8 mouse cellular contexts compared by ENCODE assay signal in genomic region chr6:38131801-38132231, GRCm38 (mm10). TPM values are rescaled to one million over a fixed set of nuclear protein-coding genes. Genes with fewer than 3 reads are reported as not detected.
DNase-seq lines count a peak whose midpoint lies in the region; ATAC-seq and TF ChIP-seq lines count a peak whose summit lies in the region.

No protein-coding gene starts in this region.

- TF ChIP-seq CTCF in liver, postnatal 0 days (IDR thresholded peaks at IDR 0.05; ENCODE audit: low read depth) = no peak

- no peak overlapping the region for H3K9ac ChIP-seq in midbrain, embryonic 16.5 days (ENCODE audit: low read depth, low read length)
- no peak overlapping the region for H3K9ac ChIP-seq in midbrain, embryonic 15.5 days
- no peak overlapping the region for H3K9ac ChIP-seq in heart, embryonic 13.5 days
- H3K9ac ChIP-seq in liver, postnatal 0 days (replicated peaks) = no peak overlapping the region

- H3K4me3 ChIP-seq in midbrain, embryonic 16.5 days (ENCODE audit: low read depth, low read length) = no peak overlapping the region
- H3K4me3 ChIP-seq in midbrain, embryonic 15.5 days = no peak overlapping the region
- no peak overlapping the region for H3K4me3 ChIP-seq in heart, embryonic 13.5 days
- H3K4me3 ChIP-seq in liver, postnatal 0 days (ENCODE audit: low read depth, low read length) = no peak overlapping the region

- no peak overlapping the region for H3K4me2 ChIP-seq in midbrain, embryonic 16.5 days (ENCODE audit: low read length)
- no peak overlapping the region for H3K4me2 ChIP-seq in midbrain, embryonic 15.5 days
- no peak overlapping the region for H3K4me2 ChIP-seq in heart, embryonic 13.5 days
- no peak overlapping the region for H3K4me2 ChIP-seq in liver, postnatal 0 days (ENCODE audit: low read depth, low read length)

- H3K27ac ChIP-seq in midbrain, embryonic 16.5 days (ENCODE audit: low read length) = no peak overlapping the region
- H3K27ac ChIP-seq in midbrain, embryonic 15.5 days = no peak overlapping the region
- H3K27ac ChIP-seq in heart, embryonic 13.5 days (replicated peaks) = peak overlapping the region; percentile 66
- H3K27ac ChIP-seq in liver, postnatal 0 days (ENCODE audit: low read depth) = no peak overlapping the region

- WGBS in midbrain, embryonic 16.5 days = 69% methylated on average over 4 of the region's 4 CpGs
- 81% methylated on average over 4 of the region's 4 CpGs for WGBS in midbrain, embryonic 15.5 days
- 42% methylated on average over 4 of the region's 4 CpGs for WGBS in heart, embryonic 13.5 days
- WGBS in liver, postnatal 0 days (ENCODE audit: insufficient replicate concordance) = 67% methylated on average over 4 of the region's 4 CpGs

- no peaks in the 10 kb centered on the region for H3K27me3 ChIP-seq in midbrain, embryonic 16.5 days (ENCODE audit: control insufficient read depth, insufficient read depth, low read depth, low read length)
- no peaks in the 10 kb centered on the region for H3K27me3 ChIP-seq in midbrain, embryonic 15.5 days (replicated peaks)
- H3K27me3 ChIP-seq in heart, embryonic 13.5 days (replicated peaks) = no peaks in the 10 kb centered on the region
- H3K27me3 ChIP-seq in liver, postnatal 0 days (ENCODE audit: insufficient read depth, low read length) = no peaks in the 10 kb centered on the region

- TF ChIP-seq EP300 in liver, postnatal 0 days (IDR thresholded peaks at IDR 0.05; ENCODE audit: low read depth) = no peak

- H3K9me3 ChIP-seq in midbrain, embryonic 16.5 days (replicated peaks; ENCODE audit: control insufficient read depth, low read length, poor library complexity, severe bottlenecking) = no peaks in the 10 kb centered on the region
- H3K9me3 ChIP-seq in midbrain, embryonic 15.5 days = no peaks in the 10 kb centered on the region
- no peaks in the 10 kb centered on the region for H3K9me3 ChIP-seq in heart, embryonic 13.5 days
- H3K9me3 ChIP-seq in liver, postnatal 0 days (ENCODE audit: low read length) = no peaks in the 10 kb centered on the region

- no peaks in the 10 kb centered on the region; the same call in 1 of the 2 replicates for H3K4me1 ChIP-seq in midbrain, embryonic 16.5 days (ENCODE audit: control insufficient read depth, insufficient read depth, low read length)
- H3K4me1 ChIP-seq in midbrain, embryonic 15.5 days = no peaks in the 10 kb centered on the region
- peaks cover 13% of the 10 kb centered on the region for H3K4me1 ChIP-seq in heart, embryonic 13.5 days
- no peaks in the 10 kb centered on the region for H3K4me1 ChIP-seq in liver, postnatal 0 days (ENCODE audit: insufficient read depth)

- 0 out of 2 replicates have a peak, but pooled peaks have one; percentile 14 for ATAC-seq in midbrain, embryonic 16.5 days
- ATAC-seq in midbrain, embryonic 15.5 days (replicated peaks) = no peak
- ATAC-seq in heart, embryonic 13.5 days (ENCODE audit: extremely low read depth, insufficient number of reproducible peaks, low FRiP score, low TSS enrichment) = no peak
- no peak for ATAC-seq in liver, postnatal 0 days

- peaks cover 41% of the 10 kb centered on the region for H3K36me3 ChIP-seq in midbrain, embryonic 16.5 days (ENCODE audit: control insufficient read depth, insufficient read depth, low read length)
- peaks cover 63% of the 10 kb centered on the region for H3K36me3 ChIP-seq in midbrain, embryonic 15.5 days (replicated peaks)
- peaks cover 53% of the 10 kb centered on the region for H3K36me3 ChIP-seq in heart, embryonic 13.5 days
- no peaks in the 10 kb centered on the region for H3K36me3 ChIP-seq in liver, postnatal 0 days (replicated peaks; ENCODE audit: insufficient read depth, low read length)

- DNase-seq in cerebellum, adult 18-20 months = peak; percentile 67 to 69
- DNase-seq in ovary, postnatal 10 days (ENCODE audit: low spot score) = peak; percentile 49
- DNase-seq in layer of hippocampus, adult 8-10 months (ENCODE audit: low spot score in 2 of 2) = no peak
- DNase-seq in liver, postnatal 0 days = no peak
- no peak for DNase-seq in thymus, postnatal 4 days

RNA-seq across cellular contexts. Expression of gene Atp6v0a4, which starts 7.4 kb away (rescaled TPM):
- 0.14 TPM in 1 of 2 replicates, not detected in the other for polyA plus RNA-seq in midbrain, embryonic 16.5 days (2015; fragmentation: Nextera tagmentation; extraction: Ambion mirVana)
- polyA plus RNA-seq in midbrain, embryonic 15.5 days (2015; fragmentation: Nextera tagmentation; extraction: Ambion mirVana) = 0.24 and 0.25 TPM in 2 replicates
- polyA plus RNA-seq in heart, embryonic 13.5 days (2015; fragmentation: Nextera tagmentation; extraction: Ambion mirVana) = 0.45 and 0.47 TPM in 2 replicates
- total RNA-seq in layer of hippocampus, adult 8-10 months (2022) = 10 to 100 TPM in 2 of 4 experiments, 1 to 10 TPM in 2; 1.5 to 19.0 (median 9.9) TPM
- polyA plus RNA-seq in liver, postnatal 0 days (2015; fragmentation: Nextera tagmentation; extraction: Ambion mirVana) = 0.05 TPM in 2 replicates

RNA-seq across cellular contexts. Expression of gene Tmem213, which starts 22.8 kb away (rescaled TPM):
- not detected in 2 replicates for polyA plus RNA-seq in midbrain, embryonic 16.5 days (2015; fragmentation: Nextera tagmentation; extraction: Ambion mirVana)
- polyA plus RNA-seq in midbrain, embryonic 15.5 days (2015; fragmentation: Nextera tagmentation; extraction: Ambion mirVana) = not detected in 2 replicates
- polyA plus RNA-seq in heart, embryonic 13.5 days (2015; fragmentation: Nextera tagmentation; extraction: Ambion mirVana) = not detected in 2 replicates
- not detected for total RNA-seq in layer of hippocampus, adult 8-10 months (2022)
- not detected in 2 replicates for polyA plus RNA-seq in liver, postnatal 0 days (2015; fragmentation: Nextera tagmentation; extraction: Ambion mirVana)

Comparison
In these comparisons a context has a peak if more than half of its experiments do, and no peak if none do; other contexts are left out.
1. DNase-seq: peak in cerebellum, adult 18-20 months (2 of 2) and ovary, postnatal 10 days (single experiment); none in layer of hippocampus, adult 8-10 months (0 of 2), liver, postnatal 0 days (single experiment) and thymus, postnatal 4 days (single experiment).